Mouse (Mus musculus) ES-E14 (cell line): ENCODE data around the gene Vrk3.

Experiments
- CHD2 ChIP-seq: IDR thresholded peaks from 2 replicates; pipeline ENCODE4 v1.6.1; 2014; ENCODE audit warnings: mild to moderate bottlenecking, low read depth, low read length, inconsistent platforms
- HCFC1 ChIP-seq: IDR thresholded peaks from 2 replicates; pipeline ENCODE4 v1.6.1; 2012; ENCODE audit warnings: low read length, inconsistent platforms, borderline replicate concordance; ENCODE audit not compliant: insufficient read depth
- MAFK ChIP-seq: IDR thresholded peaks from 2 replicates; pipeline ENCODE4 v1.6.1; 2014; ENCODE audit warnings: mild to moderate bottlenecking, low read depth, low read length, inconsistent platforms; ENCODE audit not compliant: insufficient read depth
- ZC3H11A ChIP-seq: IDR thresholded peaks from 2 replicates; pipeline ENCODE4 v1.6.1; 2012; ENCODE audit warnings: low read depth, mild to moderate bottlenecking, inconsistent platforms, low read length, borderline replicate concordance

DNA sequence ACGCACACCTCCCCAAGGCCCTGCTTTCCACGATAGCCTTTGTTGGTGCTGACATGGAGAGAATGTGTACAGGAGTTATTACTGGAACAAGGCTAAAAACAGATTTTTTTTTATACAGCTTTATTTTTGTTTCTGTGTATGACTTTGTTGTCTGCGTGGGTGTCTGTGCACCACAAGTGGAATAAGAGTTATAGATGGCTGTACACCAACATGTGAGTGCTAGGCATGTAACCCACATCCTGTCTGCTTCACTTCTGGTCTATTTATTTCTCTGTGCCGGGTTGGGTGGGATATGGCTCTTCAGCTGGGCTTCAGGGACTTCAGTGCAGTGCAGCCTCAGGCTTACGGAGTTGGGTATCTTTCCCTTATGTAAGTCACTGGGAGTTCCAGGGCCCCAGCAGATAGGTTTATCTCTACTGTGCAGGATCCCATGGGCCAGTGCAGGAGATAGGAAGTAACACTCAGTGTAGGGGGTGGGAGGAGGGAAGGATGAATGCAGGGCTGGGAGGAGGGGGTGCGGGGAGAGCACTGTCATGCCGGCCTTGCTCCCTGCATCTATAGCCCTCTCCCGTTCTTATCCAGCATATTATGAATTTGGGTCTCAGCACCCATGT lies 24.5 kb downstream of the Vrk3 start:
- TF ChIP-seq HCFC1 (no peak), CHD2 (no peak), ZC3H11A (no peak), MAFK (no peak)
